Mouse (Mus musculus) liver, embryonic 14.5 days (tissue): ENCODE measurements at regions not wholly inside any gene's neighbourhood (a gene's known extent, or its start where the extent isn't known, plus 50 kb on each side); places are given as distances from the start of the nearest gene placed in this dataset.

Source experiments
- CTCF ChIP-seq: IDR thresholded peaks from 2 replicates; pipeline ENCODE4 v1.5.1; 2016; ENCODE audit warnings: antibody characterized with exemption, low read depth, control low read depth
- EP300 ChIP-seq: IDR thresholded peaks from 2 replicates; pipeline ENCODE4 v1.6.1; 2016; ENCODE audit warnings: antibody characterized with exemption, low read depth

DNA sequence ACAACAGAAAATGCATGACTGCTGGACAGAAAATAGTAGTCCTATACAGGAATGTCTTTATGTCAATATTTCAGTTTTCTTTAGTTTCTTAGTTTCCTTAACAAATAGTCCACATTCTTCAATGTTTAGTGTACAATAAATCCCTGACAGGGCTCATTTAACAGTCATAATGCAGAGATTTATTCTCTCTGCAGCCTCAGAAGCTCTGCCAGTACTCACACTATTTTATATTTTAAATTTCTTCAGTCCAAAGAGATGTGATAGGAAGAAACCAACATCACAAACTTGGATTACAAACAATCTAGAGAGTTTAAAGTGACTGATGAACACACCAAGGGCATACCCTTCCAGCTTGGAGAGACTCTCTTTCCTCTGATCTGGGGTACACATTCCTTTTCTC is 583.9 kb downstream of the Flrt2 start:
- TF ChIP-seq CTCF (no peak), EP300 (no peak)
